Mouse (Mus musculus): ENCODE data around the gene Pnpla2. TPM values are rescaled to one million over a fixed set of nuclear protein-coding genes. Genes with fewer than 3 reads are reported as not detected.

The Pnpla2 gene
- total and polyA plus RNA-seq, 3 experiments = 398 to 669 (median 572) TPM

- intact Hi-C loops (cut with DNase I) = no loop called here
- H3K27me3 ChIP-seq (ENCODE audit: control insufficient read depth, insufficient read depth, low read length) = no peaks in the 10 kb centered on the region
- no peaks in the 10 kb centered on the region for H3K79me2 ChIP-seq (replicated peaks; ENCODE audit: control insufficient read depth, insufficient read depth, low read length)
- peak in 1 of 2 experiments; percentile 20 for DNase-seq
- H3K27ac ChIP-seq = peak overlapping the region; percentile 100
- TF ChIP-seq CTCF (IDR thresholded peaks at IDR 0.05) = no peak
- no peak for TF ChIP-seq POLR2A (IDR thresholded peaks at IDR 0.05; ENCODE audit: insufficient read depth, low read depth, low read length)
- 85% methylated on average over 14 of the region's 14 CpGs for WGBS
- peaks cover 5% of the 10 kb centered on the region; the same call in 1 of the 2 replicates for H3K36me3 ChIP-seq (ENCODE audit: control insufficient read depth, insufficient read depth, low read length)
- H3K4me3 ChIP-seq = peak overlapping the region; percentile 100; the same call in 1 of the 2 replicates
- H3K4me1 ChIP-seq (ENCODE audit: control insufficient read depth, insufficient read depth, low read length) = peaks cover 24% of the 10 kb centered on the region
- no peak overlapping the region; the same call in 1 of the 2 replicates for H3K9ac ChIP-seq (ENCODE audit: low read depth, low read length)
Measured at GRCm38 (mm10) chr7:141457236-141457635, 2.2 kb downstream of the Pnpla2 start.

GRCm38 (mm10) chr7:141457986-141458660 is 3.1 kb downstream of the Pnpla2 start:
- WGBS = 72% methylated on average over 15 of the region's 15 CpGs
- peak; percentile 62 to 74 for DNase-seq

GRCm38 (mm10) chr7:141458661-141459060 is 3.7 kb downstream of the Pnpla2 start:
- no peaks in the 10 kb centered on the region for H3K27me3 ChIP-seq (ENCODE audit: control insufficient read depth, insufficient read depth, low read length)
- TF ChIP-seq CTCF (IDR thresholded peaks at IDR 0.05) = peak; percentile 35; the same call in 1 of the 2 replicates
- TF ChIP-seq EP300 (IDR thresholded peaks at IDR 0.05; ENCODE audit: insufficient read depth, low read depth, low read length) = no peak
- no peak for TF ChIP-seq POLR2A (IDR thresholded peaks at IDR 0.05; ENCODE audit: insufficient read depth, low read depth, low read length)
- intact Hi-C loops (cut with DNase I) = no loop called here
- peak in 1 of 2 experiments; percentile 14 for DNase-seq
- peaks cover 5% of the 10 kb centered on the region; the same call in 1 of the 2 replicates for H3K36me3 ChIP-seq (ENCODE audit: control insufficient read depth, insufficient read depth, low read length)
- no peaks in the 10 kb centered on the region for H3K79me2 ChIP-seq (replicated peaks; ENCODE audit: control insufficient read depth, insufficient read depth, low read length)
- peaks cover 26% of the 10 kb centered on the region for H3K4me1 ChIP-seq (ENCODE audit: control insufficient read depth, insufficient read depth, low read length)
- H3K9ac ChIP-seq (ENCODE audit: low read depth, low read length) = no peak overlapping the region
- H3K27ac ChIP-seq = peak overlapping the region; percentile 9
- WGBS = 85% methylated on average over 11 of the region's 11 CpGs
- no peak overlapping the region for H3K4me3 ChIP-seq

More at GRCm38 (mm10) chr7:141457986-141458660, 3.1 kb downstream of the Pnpla2 start:
- Histone ChIP-seq H3K9ac (ENCODE audit: low read depth, low read length) (no peak overlapping the region; the same call in 1 of the 2 replicates), H3K27ac (peak overlapping the region; percentile 10; the same call in 1 of the 2 replicates), H3K4me1 (ENCODE audit: control insufficient read depth, insufficient read depth, low read length) (peaks cover 26% of the 10 kb centered on the region), H3K27me3 (ENCODE audit: control insufficient read depth, insufficient read depth, low read length) (no peaks in the 10 kb centered on the region), H3K79me2 (replicated peaks; ENCODE audit: control insufficient read depth, insufficient read depth, low read length) (no peaks in the 10 kb centered on the region), H3K4me3 (no peak overlapping the region), H3K36me3 (ENCODE audit: control insufficient read depth, insufficient read depth, low read length) (peaks cover 5% of the 10 kb centered on the region; the same call in 1 of the 2 replicates)
- 0 out of 2 replicates have a peak, but pooled peaks have one; percentile 37 for TF ChIP-seq EP300 (IDR thresholded peaks at IDR 0.05; ENCODE audit: insufficient read depth, low read depth, low read length)
- TF ChIP-seq CTCF (IDR thresholded peaks at IDR 0.05) = peak; percentile 75
- TF ChIP-seq POLR2A (IDR thresholded peaks at IDR 0.05; ENCODE audit: insufficient read depth, low read depth, low read length) = 0 out of 2 replicates have a peak, but pooled peaks have one; percentile 22
- intact Hi-C loops (cut with DNase I) = no loop called here

GRCm38 (mm10) chr7:141459301-141459711 is 4.3 kb downstream of the Pnpla2 start:
- Histone ChIP-seq H3K79me2 (replicated peaks; ENCODE audit: control insufficient read depth, insufficient read depth, low read length) (no peaks in the 10 kb centered on the region), H3K27ac (peak overlapping the region; percentile 97), H3K36me3 (ENCODE audit: control insufficient read depth, insufficient read depth, low read length) (peaks cover 5% of the 10 kb centered on the region; the same call in 1 of the 2 replicates), H3K4me1 (ENCODE audit: control insufficient read depth, insufficient read depth, low read length) (peaks cover 26% of the 10 kb centered on the region), H3K9ac (ENCODE audit: low read depth, low read length) (no peak overlapping the region), H3K27me3 (ENCODE audit: control insufficient read depth, insufficient read depth, low read length) (no peaks in the 10 kb centered on the region), H3K4me3 (no peak overlapping the region)
- TF ChIP-seq EP300 (IDR thresholded peaks at IDR 0.05; ENCODE audit: insufficient read depth, low read depth, low read length) = no peak
- TF ChIP-seq CTCF (IDR thresholded peaks at IDR 0.05) = no peak
- TF ChIP-seq POLR2A (IDR thresholded peaks at IDR 0.05; ENCODE audit: insufficient read depth, low read depth, low read length) = no peak
- 84% methylated on average over 17 of the region's 17 CpGs for WGBS
- intact Hi-C loops (cut with DNase I) = no loop called here
- DNase-seq = peak; percentile 40 to 42

- WGBS = 49% methylated on average over 5 of the region's 5 CpGs
- no peak overlapping the region for H3K4me3 ChIP-seq
- H3K27ac ChIP-seq = peak overlapping the region; percentile 97
- no peaks in the 10 kb centered on the region; the same call in 1 of the 2 replicates for H3K79me2 ChIP-seq (replicated peaks; ENCODE audit: control insufficient read depth, insufficient read depth, low read length)
- TF ChIP-seq POLR2A (IDR thresholded peaks at IDR 0.05; ENCODE audit: insufficient read depth, low read depth, low read length) = no peak
- no peak for TF ChIP-seq CTCF (IDR thresholded peaks at IDR 0.05)
- no peak for TF ChIP-seq EP300 (IDR thresholded peaks at IDR 0.05; ENCODE audit: insufficient read depth, low read depth, low read length)
- peaks cover 5% of the 10 kb centered on the region; the same call in 1 of the 2 replicates for H3K36me3 ChIP-seq (ENCODE audit: control insufficient read depth, insufficient read depth, low read length)
- H3K27me3 ChIP-seq (ENCODE audit: control insufficient read depth, insufficient read depth, low read length) = no peaks in the 10 kb centered on the region
- peaks cover 26% of the 10 kb centered on the region for H3K4me1 ChIP-seq (ENCODE audit: control insufficient read depth, insufficient read depth, low read length)
- intact Hi-C loops (cut with DNase I) = no loop called here
- H3K9ac ChIP-seq (ENCODE audit: low read depth, low read length) = no peak overlapping the region
- peak in 1 of 2 experiments; percentile 38 for DNase-seq
Measured at GRCm38 (mm10) chr7:141460001-141460390, 5.0 kb downstream of the Pnpla2 start.

All from heart, adult 2 months (tissue).